Mouse (Mus musculus): ENCODE measurements around the gene Tmc8.

GRCm38 (mm10) chr11:117772352-117772751 lies 9.5 kb upstream of the Tmc8 start:
- no peak for TF ChIP-seq TAL1 (IDR thresholded peaks at IDR 0.05; ENCODE audit: low read length)
- no peak for TF ChIP-seq GATA1 (IDR thresholded peaks at IDR 0.05; ENCODE audit: low read length)

Measured in erythroblast, embryonic 14.5 days (primary cell).